Mouse (Mus musculus): ENCODE data around the gene Supt3.

The Supt3 gene

DNA sequence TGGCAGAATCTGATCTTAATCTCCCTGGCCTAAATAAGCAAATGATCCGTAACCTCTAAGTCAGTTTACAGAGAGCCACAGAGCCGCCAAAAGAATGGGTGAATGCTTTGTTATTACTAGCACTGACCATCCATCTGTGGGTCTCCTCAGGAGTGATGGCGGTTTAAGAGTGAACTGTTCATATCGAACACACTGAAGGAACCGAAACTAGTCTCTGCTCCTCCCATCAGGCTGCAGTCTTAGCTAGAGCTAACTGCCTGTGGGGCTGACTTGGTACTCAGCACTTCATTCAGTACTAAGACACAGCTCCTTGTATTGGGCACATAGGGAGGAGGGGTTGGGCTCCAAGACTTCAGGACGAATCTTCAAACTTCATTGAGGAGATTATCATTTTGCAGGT lies 280.8 kb downstream of the Supt3 start:
- no peak for DNase-seq (ENCODE audit: low spot score)

DNA sequence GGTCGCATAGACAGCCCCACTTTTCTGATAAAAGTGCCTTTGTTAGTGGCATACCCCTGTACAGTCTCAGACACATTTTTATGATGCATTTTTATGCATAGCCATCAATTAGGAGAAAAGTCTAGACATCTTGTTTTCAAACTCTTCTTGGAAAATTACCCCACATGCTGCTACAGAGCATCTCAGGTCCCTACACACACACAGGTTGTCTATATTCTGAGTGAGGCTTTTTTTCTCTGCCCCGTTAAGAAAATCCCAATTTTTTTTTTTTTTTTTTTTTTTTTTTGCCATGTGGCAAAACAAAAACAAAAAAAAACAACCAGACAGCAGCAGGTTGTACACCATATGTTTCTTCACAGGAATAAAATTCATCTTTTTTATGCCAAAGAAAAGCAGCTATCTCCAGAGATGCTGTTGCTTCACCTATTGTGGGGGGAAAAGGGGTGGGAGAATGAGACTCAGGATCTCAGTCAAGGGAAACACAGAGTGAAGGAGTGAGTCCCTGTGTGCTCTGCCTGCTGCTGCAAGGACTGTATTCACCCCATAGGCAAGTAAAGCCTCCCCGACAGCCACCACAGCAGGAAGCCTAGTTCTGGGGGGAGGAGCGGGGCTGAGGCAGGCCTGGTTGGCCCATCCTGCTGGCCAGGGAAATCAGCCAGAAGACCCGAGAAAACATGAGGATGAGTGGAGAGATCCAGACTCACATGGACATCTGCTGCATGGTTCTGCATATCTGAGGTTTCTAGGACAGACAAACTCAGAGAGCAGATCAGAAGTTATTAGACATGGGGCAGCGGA lies 281.8 kb downstream of the Supt3 start:
- DNase-seq (ENCODE audit: low spot score): no peak

DNA sequence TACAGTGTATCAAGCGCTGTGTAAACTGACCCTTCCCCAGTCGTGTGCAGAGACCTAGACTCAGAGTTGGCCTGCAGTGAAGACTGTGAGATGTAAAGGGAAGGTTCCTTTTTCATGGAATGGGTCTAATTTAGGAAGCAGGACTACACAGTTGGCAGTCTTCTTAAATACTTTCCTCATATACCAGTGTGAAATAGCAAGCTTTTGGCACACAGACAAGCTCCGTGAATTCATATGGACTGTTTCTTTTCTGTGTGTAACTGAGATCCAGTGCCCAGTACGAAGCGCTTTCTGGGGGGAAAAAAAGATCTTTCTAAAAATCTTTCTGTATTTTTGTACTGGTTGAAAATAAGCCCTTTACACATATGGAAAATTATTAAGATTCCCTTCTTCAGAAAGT lies 286.8 kb downstream of the Supt3 start:
- DNase-seq (ENCODE audit: low spot score): no peak

DNA sequence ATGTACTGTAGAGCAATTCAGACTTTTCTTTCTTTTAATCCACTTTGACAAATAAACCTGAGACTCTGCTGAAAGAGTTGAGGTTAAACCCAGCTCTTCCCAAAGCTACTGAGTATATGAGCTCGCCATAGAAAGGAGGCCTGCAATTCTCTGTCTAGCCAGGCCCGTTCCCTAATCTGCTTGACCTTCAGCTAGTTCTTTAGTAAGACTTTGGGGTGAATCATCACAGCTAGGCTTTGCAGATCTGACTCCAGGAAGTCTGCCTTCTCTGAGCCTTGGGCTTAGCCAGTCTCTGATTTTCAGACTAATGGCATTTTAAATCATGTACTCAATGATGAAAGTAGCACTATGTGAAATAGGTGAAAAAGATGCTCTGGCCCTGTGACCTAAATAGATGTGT lies 288.5 kb downstream of the Supt3 start:
- DNase-seq (ENCODE audit: low spot score): no peak

DNA sequence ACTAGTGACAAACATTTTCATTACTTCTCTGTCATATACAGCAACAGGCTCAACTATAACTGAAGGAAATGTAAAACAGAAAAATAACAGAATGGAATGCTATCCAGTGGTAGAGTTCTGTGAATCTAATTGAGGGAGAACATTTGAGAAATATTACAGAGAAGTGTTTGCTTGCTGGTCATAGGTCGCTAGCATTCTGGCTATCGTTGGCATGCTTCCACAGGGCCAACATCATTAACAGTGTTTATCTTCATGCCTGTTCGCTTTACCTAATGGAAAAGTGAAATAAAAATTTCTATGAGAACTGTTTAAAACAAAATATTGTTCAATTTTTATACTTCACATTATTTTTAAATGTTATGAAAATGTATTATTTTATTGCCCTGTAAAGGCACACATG lies 290.5 kb downstream of the Supt3 start:
- DNase-seq (ENCODE audit: low spot score): no peak

DNA sequence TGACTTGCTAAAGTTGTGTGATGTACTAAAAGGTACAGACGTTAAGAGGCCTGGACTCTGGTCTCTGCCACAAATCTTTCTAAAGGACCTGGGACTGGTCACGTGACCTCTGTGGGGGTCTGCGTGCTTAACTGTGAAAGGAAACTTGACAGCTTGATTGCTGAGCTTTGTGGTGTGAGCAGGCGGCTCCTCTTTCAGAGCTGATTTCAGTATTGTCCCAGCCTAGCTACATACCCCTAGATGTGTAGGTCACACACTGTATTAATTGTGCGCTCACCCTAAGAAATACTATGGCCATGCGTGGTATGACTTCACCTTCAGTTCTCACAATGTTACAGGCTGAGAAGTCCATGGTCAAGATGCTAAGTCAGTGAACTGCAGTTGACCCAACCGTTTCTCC lies 291.4 kb downstream of the Supt3 start:
- no peak for DNase-seq (ENCODE audit: low spot score)

DNA sequence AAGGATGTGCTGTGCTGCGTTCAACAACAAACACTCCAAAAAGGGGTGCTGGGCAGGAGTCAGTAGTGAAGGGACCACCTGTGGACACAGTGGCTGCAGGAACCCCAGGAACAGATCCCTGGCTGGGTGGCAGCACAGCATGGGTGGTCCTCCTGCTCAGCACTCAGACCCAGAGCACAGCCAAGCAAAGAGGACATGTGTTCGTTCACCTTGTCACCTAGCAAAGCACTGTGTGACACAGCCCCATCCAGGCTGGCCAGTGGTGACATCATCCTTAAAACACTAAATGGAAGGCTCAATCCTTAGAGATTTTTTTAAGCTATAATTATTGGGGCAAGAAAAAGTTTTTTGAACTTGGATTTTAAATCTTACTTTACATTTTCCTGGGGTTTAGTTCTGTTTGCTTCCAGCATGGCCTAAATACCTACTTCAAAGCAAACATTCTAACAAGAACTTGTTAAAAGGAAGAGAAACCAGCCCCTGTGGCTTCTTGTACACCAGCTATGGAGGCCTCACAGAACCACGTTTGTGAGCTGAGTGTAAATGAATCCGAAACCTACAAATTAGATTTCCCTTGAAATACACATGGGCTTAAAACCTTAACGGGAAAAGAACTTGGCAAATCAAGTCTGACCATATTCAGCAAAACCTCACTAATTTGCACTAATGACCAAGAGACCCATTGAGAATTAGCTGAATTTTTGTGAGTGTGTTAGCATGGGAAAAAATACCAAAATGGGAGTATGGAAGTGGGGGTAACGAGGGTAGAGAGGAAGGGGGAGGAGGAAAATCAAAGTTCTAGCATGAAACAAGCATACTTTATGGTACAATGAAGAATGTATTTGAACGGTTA lies 295.8 kb downstream of the Supt3 start:
- DNase-seq (ENCODE audit: low spot score): no peak

DNA sequence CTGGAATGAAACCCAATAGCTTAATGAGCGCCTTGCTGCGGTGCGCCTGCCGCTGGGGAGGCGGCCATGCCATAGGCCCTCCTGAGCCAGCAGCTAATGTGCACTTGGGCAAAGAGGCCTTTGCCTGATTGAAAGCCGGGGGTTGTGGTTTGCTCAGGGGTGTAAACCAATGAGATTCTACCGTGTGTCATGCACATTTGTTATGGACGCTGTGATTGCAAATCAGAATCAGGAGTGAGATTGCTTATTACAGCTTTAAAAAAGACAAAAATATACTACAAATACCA lies 296.3 kb downstream of the Supt3 start:
- no peak for DNase-seq (ENCODE audit: low spot score)

DNA sequence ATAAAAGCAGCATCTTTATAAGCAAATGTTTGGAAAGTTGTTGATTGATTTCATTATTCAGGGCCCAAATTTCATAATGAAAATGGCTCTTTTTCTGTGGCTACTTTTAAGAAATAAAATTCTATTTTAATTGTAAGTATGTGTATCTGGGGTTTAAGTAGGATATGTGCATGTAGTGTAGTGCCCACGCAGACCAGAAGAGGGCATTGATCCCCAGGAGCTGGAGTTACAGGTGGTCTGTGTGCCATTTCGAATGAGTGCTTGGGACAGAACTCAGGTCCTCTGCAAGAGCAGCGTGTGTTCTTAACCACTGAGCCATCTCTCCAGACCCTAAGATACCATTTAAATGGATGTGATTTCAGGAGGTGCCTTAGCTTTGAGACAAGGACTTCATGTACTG lies 296.8 kb downstream of the Supt3 start:
- no peak for DNase-seq (ENCODE audit: low spot score)

DNA sequence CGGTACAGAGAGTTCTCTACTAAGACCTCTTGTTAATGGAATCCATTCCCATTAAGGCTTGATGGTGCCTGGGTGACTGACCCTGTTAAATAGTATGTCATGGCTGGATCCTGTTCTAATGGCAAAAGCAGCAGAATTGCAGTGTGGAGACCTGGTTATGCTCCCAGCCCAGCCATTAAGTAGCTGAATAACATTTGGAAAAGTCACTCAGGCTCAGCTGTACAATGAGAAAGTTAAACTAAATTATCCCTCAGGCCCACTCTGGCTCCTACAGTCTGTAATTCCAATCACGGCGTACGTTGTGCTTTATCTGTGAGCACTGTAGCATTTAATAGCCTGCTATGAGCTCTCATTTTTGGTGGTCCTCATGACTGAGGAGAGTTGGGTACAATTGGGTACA lies 300.0 kb downstream of the Supt3 start:
- DNase-seq (ENCODE audit: low spot score): no peak

DNA sequence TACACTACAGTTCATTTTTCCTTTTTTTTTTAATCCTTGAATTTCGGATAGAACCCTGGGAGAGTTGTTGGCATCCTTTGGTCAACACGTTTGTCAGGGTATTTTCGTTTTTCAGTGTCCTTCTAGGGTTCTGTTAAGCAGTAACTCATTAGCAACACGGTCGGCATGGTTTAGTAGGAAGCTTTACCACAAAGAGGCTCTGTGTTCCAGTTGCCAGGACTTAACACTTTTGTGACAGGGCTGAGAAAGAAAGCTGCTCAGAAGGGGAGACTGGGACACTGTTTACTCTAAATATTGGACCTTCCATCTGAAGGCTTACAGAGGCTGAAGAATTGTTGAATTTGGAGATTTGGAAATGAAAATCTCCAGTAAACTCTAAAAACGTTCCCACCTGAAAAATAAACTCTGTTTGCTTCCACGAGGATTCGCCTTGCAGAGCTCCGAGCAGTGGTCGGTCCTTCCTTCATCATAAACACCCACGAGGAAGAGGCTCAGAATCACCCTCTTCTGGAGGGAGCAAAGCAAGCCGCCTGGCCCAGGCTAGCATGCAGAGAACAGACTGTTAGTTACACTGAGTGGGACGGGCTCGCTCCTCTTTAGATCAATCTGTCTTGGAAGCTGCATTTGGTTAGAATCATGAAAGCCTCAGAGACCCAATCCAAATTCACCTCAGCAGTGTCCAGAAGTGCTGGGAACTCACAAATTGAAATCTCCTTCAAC lies 301.1 kb downstream of the Supt3 start:
- no peak for DNase-seq (ENCODE audit: low spot score)

DNA sequence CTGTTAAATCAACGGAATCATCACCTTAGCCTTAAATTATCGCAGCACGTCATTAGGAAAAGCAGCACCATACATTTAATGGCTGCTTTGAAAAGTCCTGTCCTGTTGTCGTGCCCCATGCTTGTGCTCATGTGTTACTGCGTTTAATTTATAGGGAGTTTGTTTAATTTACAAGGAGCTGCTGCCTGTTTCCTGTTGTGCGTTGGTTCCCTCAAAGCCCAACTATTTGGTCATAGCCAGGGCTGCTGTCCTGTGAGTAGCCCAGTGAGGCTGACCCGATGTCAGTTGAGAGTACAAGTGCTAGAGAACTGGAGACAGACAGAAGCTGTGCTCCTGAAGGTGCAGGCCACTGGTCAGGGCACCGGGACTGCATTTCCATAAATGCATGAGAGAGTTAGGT lies 304.6 kb downstream of the Supt3 start:
- no peak for DNase-seq (ENCODE audit: low spot score)

DNA sequence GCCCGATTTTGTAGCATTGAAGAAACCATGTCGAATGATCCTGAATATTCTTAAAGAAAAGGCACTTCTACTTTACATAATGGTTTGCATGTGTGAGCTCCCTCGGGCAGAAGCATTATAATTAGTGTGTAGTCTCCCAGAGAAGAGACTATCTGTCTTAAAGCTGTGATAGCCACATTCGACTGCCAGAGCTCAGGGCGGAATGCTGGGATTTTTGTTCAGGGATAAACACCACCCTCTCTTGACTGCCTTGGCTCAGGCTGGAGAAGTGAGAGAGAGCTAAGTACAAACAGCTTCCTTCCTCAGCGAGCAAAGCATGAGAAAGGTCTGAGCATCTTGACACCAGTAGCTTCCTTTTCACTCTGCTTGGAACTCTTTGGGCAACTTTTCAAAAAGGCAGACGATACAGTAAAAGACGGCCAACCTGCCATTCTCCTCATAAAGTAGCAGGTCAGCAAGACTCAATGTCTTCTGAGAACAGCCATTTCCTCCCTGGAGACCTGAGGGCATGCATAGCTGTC lies 305.1 kb downstream of the Supt3 start:
- no peak for DNase-seq (ENCODE audit: low spot score)

DNA sequence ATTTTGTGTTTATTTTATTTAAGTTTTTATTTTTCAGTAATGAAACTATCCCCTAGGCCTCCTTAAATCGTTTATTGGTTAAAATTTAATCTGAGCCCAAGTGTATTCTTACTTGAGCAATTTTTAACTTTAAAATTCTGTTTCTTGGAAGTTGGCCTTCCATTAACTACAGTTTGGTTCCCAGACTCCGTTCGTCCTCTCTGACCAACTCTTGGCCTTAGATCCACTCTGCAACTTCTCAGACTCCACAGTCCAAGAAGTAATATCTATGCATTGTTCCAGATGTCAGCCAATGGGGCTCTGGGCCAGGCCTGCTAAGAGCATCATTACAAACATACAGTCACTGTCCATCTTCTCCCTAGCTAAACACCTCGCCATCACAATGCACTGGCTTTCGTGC lies 309.4 kb downstream of the Supt3 start:
- no peak for DNase-seq (ENCODE audit: low spot score)

DNA sequence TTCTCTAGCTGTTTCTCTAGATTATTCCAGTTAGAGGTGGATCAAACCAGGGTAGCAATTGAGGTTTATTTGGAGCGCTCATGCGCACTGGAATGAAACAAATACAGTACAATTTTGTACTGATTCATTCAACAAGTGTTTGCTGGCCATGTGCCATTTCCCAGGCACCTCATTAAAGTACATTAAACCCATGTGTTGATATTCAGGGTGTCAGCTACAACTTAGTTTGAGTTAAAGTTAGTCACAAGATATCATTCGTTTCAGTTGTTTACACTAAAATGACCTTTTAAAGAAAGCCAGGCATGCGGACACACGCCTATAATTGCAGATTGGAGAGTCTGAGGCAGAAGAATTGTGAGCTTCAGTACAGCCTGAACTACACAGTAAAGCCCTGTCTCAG lies 310.1 kb downstream of the Supt3 start:
- DNase-seq (ENCODE audit: low spot score): peak; percentile 56

DNA sequence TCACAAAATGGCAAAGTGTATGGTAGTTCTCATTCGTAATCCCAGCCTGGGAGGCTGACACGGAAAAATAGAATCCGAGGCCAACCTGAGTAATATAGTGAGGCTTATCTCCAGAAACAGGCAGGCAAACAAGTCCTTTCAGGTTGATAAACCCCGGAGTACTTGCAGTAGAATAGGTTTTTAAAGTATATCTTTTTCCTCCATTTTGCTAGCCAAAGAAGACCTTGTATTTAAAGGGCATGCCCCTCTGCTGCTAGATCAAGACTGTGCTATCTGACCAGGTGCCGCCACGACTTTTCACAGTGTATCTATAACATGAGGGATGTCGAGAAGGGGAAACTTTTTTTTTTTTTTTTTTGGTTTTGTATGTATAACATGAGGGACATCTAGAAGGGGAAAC lies 324.1 kb downstream of the Supt3 start:
- DNase-seq (ENCODE audit: low spot score): no peak

DNA sequence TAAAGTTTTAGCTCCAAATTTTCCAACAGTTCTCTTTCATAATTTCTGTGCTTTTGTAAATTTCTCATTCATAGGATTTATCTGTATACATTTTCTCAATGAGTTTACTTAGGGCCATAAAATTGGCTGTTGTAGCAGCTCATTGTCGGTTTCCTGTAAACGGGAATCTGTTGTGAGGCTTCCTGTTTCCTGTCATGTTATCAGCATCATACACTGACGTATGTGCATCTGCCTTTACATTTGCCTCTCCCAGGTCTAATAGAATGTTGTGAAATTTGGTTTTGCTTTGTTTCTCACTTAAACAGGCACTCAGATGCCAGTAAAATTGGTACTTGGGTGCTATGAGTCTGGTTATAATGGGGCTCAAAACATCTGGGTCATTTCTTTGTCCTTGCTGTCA lies 338.4 kb downstream of the Supt3 start:
- DNase-seq (ENCODE audit: low spot score): no peak

DNA sequence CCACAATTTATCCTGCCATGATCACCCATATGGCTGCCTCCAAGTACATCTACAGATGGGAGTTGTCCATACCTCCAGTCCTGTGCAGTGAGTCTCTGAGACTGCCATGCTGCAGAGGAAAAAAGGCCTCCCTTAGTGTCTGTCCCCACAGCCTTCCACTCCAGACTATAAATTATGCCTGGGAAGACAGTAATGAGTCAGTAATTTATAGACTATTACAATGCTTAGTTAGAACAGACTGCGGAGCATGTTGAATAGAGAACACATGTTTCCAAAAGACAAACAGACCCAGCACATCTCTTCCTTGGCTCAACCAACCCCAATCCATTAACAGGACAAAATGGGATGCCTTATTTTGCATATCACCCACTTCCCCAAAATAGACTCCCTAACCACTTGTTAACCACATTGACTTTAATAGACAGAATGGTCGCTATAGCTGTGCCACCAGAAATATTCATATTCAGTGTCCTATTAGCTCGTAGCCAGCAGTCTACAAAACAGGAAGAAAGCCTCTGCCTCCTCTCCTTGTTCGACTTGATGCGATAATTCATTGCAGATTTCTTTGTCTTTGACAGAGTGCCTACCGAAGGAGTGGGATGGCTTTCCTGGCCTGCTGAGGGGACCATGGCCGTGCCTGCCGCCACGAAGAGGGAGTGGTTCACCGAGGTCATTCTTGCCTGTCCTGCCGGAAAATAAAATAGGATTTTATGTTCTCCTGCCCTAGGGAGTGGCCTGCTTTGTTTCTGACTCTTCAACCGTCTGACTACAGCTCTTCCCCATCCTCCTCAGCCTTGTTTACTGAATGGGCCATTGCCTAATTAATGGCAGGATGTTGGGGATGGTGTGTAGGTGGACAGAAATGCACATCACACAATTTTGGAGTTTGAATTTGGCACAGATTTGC lies 341.9 kb downstream of the Supt3 start:
- no peak for DNase-seq (ENCODE audit: low spot score)

DNA sequence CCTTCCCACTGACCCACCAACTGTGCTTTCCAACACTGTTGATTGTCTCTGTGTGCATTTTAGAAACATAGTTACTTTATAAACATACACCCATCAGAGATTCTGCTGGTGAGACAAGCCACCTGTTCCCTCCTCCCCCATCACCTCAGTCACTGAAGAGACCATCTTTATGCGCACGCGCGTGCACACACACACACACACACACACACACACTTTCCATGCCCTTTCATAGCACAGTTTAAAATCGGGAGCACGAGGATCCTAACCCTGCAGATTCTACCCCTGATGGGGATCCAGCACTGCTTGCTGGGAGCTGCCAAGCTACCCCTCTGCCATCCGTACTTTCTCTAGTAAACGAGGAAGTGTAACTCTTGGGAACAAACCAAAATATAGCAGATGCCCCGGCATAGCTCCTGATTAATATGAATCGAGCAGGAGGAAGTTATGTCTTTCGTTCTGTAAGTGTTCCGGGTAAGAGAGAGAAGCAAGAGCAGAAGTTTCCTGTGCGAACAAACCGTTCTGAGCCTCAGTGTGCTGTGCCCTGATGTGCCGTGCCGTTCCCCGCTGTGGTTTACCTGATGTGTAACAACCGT lies 342.8 kb downstream of the Supt3 start:
- no peak for DNase-seq (ENCODE audit: low spot score)

DNA sequence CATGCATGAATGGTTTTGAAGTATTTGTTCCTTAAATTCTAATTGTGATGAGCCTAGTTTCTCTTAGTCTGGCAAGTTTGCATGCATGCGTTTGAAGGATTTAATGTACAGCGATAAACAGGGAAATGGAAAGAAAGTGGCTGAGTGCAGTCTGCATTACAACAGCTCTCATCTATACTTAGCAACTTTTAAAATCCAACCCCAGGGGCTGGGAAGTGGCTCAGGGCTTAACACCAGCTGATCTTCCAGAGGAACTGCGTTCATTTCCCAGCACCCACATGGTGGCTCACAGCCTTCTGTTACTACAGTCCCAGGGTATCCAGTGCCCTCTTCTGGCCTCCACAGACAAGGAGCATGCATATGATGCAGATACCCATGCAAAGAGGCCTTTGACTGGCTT lies 346.9 kb downstream of the Supt3 start:
- no peak for DNase-seq (ENCODE audit: low spot score)

DNA sequence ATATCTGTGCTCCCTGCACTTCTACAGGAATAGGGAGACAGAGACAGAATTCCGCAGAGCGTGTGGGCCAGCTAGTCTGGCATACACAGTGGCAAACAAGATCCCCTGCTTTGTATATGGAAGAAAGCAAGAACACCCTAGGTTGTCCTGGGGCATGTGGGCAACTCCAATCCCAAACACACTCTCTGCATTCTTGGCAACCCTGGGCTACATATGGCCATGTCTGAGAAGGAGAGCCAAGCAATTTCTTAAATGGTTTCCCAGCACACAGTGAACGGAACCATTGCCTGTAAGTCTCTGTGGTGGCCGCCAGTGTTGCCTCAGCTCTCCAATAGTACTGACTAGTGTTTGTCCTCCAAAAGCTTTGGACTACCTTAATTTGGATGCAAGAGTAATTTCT lies 351.7 kb downstream of the Supt3 start:
- no peak for DNase-seq (ENCODE audit: low spot score)

All from testis, postnatal 10 days (tissue).